Mouse (Mus musculus): ENCODE measurements around the gene Rgs19.

Rgs19 gene

GRCm38 (mm10) chr2:181693339-181694280 is at the start of gene Rgs19:
Rgs19 (minus strand) TSS chr2:181693977.
- peak; percentile 80 for DNase-seq (ENCODE audit: extremely low spot score, low spot score)

DNA sequence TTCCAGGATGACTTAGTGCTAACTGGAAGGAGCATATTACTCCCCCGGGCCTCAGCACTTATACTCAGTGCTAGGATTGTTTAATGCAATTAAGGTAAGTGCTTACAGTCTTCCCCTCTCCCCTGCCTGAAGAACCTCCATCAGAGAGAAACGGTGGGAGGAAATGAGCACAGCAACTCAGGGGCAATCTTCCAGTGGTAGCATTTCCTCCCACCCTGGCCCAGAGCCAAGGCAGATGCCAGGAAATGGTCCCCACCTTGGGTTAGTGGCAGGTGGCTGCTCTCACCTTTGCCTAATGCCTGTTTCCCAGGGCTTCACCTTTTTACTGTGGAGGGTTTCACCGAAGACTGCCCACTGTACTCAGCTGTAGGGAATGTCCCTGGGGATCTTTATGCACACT is 36.3 kb upstream of the Rgs19 start:
- DNase-seq (ENCODE audit: extremely low spot score, low spot score), result no peak

DNA sequence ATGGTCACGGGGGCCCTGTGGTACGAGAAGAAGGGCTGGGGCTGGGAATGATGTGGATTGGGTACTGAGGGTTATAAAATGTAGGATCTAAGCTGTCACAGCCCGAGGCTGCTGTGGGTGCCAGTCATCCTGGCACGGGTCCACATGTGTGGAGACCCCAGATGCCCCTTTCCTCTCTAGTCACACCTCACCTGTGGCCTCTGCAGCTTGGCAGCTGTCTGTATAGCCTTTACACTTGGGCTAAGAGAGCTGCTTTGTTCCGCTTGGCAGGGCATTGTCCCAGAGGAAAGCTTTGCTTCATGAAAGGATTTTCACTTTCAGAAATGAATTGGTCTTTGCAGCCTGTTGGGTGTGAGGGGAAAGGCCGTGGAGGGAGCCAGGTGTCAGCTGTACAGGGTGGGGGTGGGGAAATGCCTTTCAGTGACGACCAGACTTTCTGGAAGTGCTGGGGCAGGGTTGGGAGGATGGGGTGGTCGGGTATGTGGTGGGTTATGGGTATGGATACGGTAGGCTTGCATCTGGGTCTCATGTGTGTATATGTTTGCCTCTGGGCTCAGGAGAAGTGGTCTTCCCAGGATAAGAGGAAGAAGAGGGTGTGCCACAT is 34.0 kb upstream of the Rgs19 start:
- no peak for DNase-seq (ENCODE audit: extremely low spot score, low spot score)

DNA sequence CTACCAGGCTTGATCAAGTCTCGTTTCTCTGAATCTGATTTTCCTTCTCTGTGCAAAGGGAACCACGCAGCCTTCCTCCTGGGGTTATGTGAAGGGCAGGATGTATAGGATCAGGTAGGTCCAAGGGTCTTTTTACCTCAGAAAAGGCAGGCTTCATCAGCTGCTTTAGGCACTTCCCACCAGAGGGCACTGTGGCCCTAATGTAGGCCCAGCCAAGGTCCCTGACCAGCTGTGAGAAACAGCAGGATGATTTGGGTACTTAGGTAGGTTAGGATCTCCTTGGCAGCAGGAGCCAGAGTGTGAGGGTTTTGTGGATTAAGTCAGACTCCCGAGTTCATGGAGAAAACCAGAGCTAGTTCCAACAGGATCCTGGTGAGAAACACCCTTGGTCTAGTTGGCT is 28.4 kb upstream of the Rgs19 start:
- peak; percentile 45 for DNase-seq (ENCODE audit: extremely low spot score, low spot score)

DNA sequence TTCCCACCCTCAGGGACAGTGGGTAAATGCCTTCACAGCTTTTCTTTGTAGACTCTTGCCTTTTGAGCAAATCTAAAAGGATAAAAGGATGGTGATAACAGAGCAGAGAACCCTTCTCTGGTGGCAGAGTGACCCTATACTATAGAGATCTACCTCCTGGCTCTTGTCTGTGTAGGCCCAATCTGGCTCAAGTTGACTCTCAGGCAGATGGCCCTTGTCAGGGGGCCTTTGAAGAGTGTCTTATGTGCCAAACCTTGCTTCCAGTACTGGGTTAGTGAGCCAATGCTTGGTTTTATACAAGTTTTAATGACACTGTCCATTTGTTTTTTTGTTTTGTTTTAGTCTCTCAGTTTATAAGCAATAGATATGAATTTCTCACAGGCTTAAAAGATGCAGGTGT is 27.4 kb upstream of the Rgs19 start:
- no peak for DNase-seq (ENCODE audit: extremely low spot score, low spot score)

DNA sequence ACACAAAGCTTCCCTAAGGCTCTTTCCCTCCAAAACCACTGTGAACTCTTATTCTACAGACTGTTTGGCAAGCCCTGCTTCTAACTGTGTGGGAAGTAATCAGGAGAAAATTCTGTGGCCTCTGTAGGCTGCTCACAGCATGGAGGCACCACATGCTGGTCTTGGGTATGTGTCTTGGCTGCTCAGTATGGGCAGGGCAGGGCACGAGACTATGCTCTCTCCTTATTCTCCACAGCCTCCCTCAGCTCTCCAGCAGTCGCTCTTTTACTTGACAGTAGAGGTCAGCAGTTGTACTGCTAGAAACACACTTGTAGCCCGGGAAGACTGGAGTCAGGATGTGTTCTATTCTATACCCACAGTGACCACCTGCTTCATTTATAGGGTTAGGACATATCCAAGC is 26.3 kb upstream of the Rgs19 start:
- no peak for DNase-seq (ENCODE audit: extremely low spot score, low spot score)

- DNase-seq (ENCODE audit: extremely low spot score, low spot score), result no peak
Measured at GRCm38 (mm10) chr2:181716991-181717390, 23.2 kb upstream of the Rgs19 start.

- DNase-seq (ENCODE audit: extremely low spot score, low spot score), result no peak
Measured at GRCm38 (mm10) chr2:181715382-181715781, 21.6 kb upstream of the Rgs19 start.

DNA sequence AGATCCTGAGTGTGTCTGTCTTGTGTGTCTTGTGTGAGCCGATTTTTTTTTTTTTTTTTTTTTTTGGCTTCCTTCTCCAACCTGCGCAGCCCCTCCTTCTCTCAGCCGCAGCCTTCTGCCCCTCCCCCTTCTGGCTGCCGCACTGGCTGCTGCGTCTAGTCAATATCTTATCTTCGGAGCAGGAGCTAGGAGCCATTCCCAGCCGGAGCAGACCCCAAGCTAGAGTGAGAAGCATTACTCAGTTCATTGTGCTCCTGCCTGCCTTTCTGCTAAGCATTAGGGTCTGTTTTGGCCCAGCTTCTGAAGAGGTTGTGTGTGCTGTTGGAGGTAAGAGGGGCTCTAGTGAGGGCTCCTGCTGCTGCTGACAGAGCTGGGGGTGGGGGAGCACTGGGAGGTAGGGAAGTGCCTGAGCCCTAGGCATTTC is 21.1 kb upstream of the Rgs19 start, which contains the start of gene Oprl1:
Gene Oprl1, plus strand, starts transcription at position 114 of the 424 bp plus-strand sequence.
- no peak for DNase-seq (ENCODE audit: extremely low spot score, low spot score)

DNA sequence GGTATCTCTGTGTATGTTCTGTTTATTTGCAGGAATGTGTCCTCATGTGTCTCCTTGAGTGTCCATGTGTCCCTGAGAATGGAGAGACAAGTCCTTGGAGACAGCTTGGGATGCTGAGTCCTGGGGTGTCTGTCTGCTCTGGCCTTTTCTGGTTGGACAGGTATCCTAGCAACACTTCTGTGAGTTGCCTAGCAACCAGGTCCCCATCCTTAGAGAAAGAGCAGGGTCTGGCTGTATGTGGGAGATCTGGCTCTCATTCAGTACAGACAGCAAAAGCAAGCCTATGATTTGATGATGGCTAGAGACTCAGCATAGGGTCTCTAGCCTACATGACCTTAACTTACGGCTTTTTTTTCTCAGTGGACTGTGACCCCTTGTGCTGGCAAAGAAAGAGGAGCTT is 20.0 kb upstream of the Rgs19 start:
- no peak for DNase-seq (ENCODE audit: extremely low spot score, low spot score)

DNA sequence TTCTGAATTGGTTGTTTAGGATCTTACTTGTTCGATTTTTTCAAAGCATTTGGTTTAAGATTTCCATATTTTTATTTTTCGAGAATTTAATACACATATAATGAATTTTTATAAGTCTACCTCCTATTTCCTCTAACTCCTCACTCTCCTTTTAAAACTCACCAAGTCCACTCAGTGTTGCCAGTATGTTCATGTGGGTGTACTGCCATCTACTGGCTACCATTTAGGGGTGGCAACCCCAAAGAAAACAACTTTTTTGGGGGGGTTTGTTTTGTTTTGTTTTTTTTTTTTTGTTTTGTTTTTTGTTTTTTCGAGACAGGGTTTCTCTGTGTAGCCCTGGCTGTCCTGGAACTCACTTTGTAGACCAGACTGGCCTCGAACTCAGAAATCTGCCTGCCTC is 12.9 kb upstream of the Rgs19 start:
- DNase-seq (ENCODE audit: extremely low spot score, low spot score), result no peak

DNA sequence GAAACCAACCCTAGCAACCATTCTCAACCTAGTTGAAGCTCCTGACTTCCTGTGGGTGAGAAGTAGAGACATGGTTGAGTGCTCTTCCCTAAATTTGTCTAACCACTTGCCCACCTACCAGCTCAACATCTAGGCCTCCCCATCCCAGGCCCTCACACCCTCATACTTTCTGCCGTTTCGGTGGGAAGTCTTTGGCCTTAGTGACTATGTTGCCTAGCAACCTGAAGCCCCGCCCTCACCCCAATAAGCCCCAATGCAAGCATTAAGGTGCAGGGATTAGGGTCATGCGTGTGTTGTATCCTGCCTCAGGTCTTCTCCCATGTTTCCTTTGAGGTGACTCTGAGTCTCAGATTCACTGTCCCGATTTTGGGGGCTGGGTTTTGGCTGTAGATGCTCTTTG is 4.5 kb upstream of the Rgs19 start, which contains the start of gene Lkaaear1:
Gene Lkaaear1, minus strand, starts transcription at position 202 of the 400 bp plus-strand sequence.
- DNase-seq (ENCODE audit: extremely low spot score, low spot score), result no peak

DNA sequence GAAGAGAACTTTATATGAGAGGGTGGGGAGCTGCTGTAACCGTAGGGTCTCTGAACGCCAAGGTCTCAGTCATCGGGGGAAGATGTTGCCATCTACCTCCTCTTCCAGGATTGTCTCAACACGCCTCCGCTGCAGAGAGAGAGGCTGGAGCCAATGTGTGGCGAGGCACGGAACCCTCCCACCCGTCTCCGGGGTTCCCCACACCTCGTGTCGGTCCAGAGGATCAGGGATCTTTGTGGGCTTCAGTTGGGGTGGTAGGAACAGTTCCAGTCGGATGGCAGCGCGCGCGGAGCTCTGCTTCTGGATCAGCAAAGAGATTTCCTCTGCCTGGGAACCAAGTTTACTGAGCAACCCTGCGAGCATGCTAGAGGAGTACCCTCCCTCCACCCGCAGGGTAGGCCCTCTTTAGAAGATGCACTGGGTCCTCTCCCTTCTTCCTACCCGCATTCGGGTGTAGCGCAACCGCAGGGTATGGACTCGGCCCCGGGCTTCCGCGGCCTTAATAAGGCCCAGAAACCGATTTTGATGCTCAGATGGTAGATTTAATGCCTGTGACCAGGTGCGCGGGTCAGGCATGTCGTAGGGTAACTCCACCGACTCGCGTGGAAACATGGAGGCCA is 3.1 kb upstream of the Rgs19 start:
- no peak for DNase-seq (ENCODE audit: extremely low spot score, low spot score)

- peak; percentile 11 for DNase-seq (ENCODE audit: extremely low spot score, low spot score)
Measured at GRCm38 (mm10) chr2:181695776-181696175, 2.0 kb upstream of the Rgs19 start.

DNA sequence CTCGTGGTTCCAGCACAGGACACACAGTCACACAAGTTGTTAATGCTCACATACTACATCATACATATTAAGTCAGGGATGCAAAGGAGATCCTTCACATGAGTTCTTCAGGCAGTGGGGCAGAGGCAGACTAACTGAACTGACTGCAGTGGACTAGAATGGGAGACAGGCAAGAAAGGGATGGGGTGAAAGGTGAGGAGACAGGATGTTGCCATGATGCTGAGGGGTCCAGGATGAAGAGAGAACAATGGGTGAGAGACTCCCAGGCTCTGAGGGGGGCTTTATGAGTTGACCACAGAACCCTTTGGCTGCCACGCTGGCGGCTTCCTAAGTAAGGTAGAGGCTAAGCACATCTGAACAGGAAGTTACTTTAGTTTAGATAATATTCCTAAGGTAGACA is 804 bp upstream of the Rgs19 start:
- no peak for DNase-seq (ENCODE audit: extremely low spot score, low spot score)

GRCm38 (mm10) chr2:181692304-181692703 is 1.5 kb downstream of the Rgs19 start:
- DNase-seq (ENCODE audit: extremely low spot score, low spot score), result no peak

- DNase-seq (ENCODE audit: extremely low spot score, low spot score), result no peak
Measured at GRCm38 (mm10) chr2:181691571-181691970, 2.2 kb downstream of the Rgs19 start.

GRCm38 (mm10) chr2:181691083-181691482 is 2.7 kb downstream of the Rgs19 start:
- DNase-seq (ENCODE audit: extremely low spot score, low spot score), result no peak

GRCm38 (mm10) chr2:181689466-181690160 is 4.2 kb downstream of the Rgs19 start:
- no peak for DNase-seq (ENCODE audit: extremely low spot score, low spot score)

DNA sequence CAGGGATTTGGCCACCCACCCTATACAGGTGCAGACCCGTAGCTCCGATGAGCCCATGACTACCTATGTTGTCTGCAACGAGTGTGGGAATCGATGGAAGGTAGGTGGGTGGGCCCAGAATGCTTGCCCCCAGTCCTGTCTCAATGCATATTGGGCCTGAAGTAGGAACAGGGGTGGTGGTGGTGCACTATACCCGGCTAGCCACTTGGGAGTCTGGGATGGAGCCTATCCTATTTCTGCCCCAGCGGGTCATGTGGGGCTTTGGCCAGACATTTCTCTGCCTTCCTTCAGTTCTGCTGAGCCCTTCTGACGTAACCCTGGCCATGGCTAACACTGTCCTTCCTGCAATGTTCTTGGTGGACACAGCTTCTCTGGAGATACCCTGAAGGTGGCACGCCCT is 6.2 kb downstream of the Rgs19 start:
- DNase-seq (ENCODE audit: extremely low spot score, low spot score), result no peak

GRCm38 (mm10) chr2:181685686-181686085 is 8.1 kb downstream of the Rgs19 start:
- no peak for DNase-seq (ENCODE audit: extremely low spot score, low spot score)

GRCm38 (mm10) chr2:181684713-181685112 is 9.1 kb downstream of the Rgs19 start:
- DNase-seq (ENCODE audit: extremely low spot score, low spot score), result no peak
